Mouse (Mus musculus) hindbrain, embryonic 10.5 days (tissue): ENCODE results near the gene Trim27. TPM values are rescaled to one million over a fixed set of nuclear protein-coding genes. Genes with fewer than 3 reads are reported as not detected.
A peak's percentile ranks its signal among the peaks of the same experiment; 100 is the strongest.

ENCODE experiments used
- DNase-seq: peaks from one replicate; pipeline ENCODE4 v3.0.0-alpha.2; 2017; ENCODE audit warnings: low spot score
- H3K27ac ChIP-seq: fragments of 300-500 bp; sonication (generic); 2 replicates; pipeline ENCODE4 v1.5.1; 2016; ENCODE audit warnings: mild to moderate bottlenecking, moderate library complexity
- H3K27me3 ChIP-seq: fragments of 300-500 bp; sonication (generic); 2 replicates; pipeline ENCODE4 v1.6.1; 2016; ENCODE audit warnings: mild to moderate bottlenecking; ENCODE audit not compliant: poor library complexity, insufficient read depth, severe bottlenecking
- H3K36me3 ChIP-seq: fragments of 300-500 bp; sonication (generic); 2 replicates; pipeline ENCODE4 v1.6.1; 2016; ENCODE audit warnings: mild to moderate bottlenecking, moderate library complexity
- H3K4me1 ChIP-seq: fragments of 300-500 bp; sonication (generic); replicated peaks from 2 replicates; pipeline ENCODE4 v1.6.1; 2016; ENCODE audit warnings: mild to moderate bottlenecking
- H3K4me3 ChIP-seq: fragments of 300-500 bp; sonication (generic); 2 replicates; pipeline ENCODE4 v1.5.1; 2016; ENCODE audit warnings: mild to moderate bottlenecking, moderate library complexity
- H3K9me3 ChIP-seq: fragments of 300-500 bp; sonication (generic); 2 replicates; pipeline ENCODE4 v1.6.1; 2016; ENCODE audit warnings: mild to moderate bottlenecking, moderate library complexity
- WGBS: fragments of 180-500 bp; shearing (Covaris S2); methylation state at CpG from one replicate; pipeline ENCODE4 v1.1.7; 2016; 5-methylcytosine and 5-hydroxymethylcytosine counted together
- polyA plus RNA-seq: library from polyadenylated mRNA; unstranded; fragments of >200 nt; fragmentation: Nextera tagmentation; extraction: Ambion mirVana; gene quantifications from 2 replicates; pipeline ENCODE4 v1.2.1, GENCODE M21; 2016

The Trim27 gene
- polyA plus RNA-seq, 1 experiment from 2014 or later = 157 TPM

GRCm38 (mm10) chr13:21200043-21200999, 21.1 kb downstream of the Trim27 start:
- peaks cover 8% of the 10 kb centered on the region for H3K4me1 ChIP-seq
- H3K4me3 ChIP-seq = peak overlapping the region; percentile 69
- peak; percentile 96 for DNase-seq
- H3K36me3 ChIP-seq = peaks cover 5% of the 10 kb centered on the region
- H3K27ac ChIP-seq = peak overlapping the region; percentile 86
- H3K27me3 ChIP-seq = no peaks in the 10 kb centered on the region
- H3K9me3 ChIP-seq = peaks cover 9% of the 10 kb centered on the region
- WGBS = 6% methylated on average over 48 of the region's 48 CpGs

GRCm38 (mm10) chr13:21215275-21215983, 36.2 kb downstream of the Trim27 start:
- Histone ChIP-seq H3K4me3 (peak overlapping the region; percentile 56), H3K9me3 (peaks cover 13% of the 10 kb centered on the region), H3K4me1 (peaks cover 7% of the 10 kb centered on the region; the same call in 1 of the 2 replicates), H3K27me3 (peaks cover 13% of the 10 kb centered on the region; the same call in 1 of the 2 replicates), H3K36me3 (no peaks in the 10 kb centered on the region), H3K27ac (peak overlapping the region; percentile 12; the same call in 1 of the 2 replicates)
- DNase-seq = peak; percentile 84
- 1% methylated on average over 20 of the region's 20 CpGs for WGBS

DNA sequence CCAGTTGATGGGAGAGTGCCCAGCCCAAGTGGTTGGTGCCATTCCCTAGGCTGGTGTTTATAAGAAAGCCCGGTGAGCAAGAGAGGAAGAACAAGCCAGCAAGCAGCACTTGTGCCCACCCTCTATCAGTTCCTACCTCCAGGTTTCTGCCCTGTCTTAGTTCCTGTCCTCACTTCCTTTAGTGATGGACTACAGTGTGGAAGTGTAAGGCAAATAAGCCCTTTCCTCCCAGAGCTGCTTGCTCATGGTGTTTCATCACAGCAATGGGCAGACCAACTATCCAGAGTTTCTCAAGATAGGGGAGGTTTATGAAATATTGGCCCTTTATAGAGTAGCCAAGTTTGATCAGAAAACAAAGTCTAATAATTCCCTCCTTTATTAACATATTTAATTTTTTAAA, 37.5 kb downstream of the Trim27 start:
- WGBS = 44% methylated on average over 1 of the region's 1 CpGs
- DNase-seq = no peak
- Histone ChIP-seq H3K4me1 (peaks cover 15% of the 10 kb centered on the region), H3K4me3 (0 out of 2 replicates have a peak overlapping the region, but pooled peaks have one; percentile 3), H3K9me3 (0 out of 2 replicates have a peak, but pooled peaks cover 2% of the 10 kb centered on the region), H3K36me3 (no peaks in the 10 kb centered on the region), H3K27me3 (peaks cover 18% of the 10 kb centered on the region; the same call in 1 of the 2 replicates), H3K27ac (no peak overlapping the region)

DNA sequence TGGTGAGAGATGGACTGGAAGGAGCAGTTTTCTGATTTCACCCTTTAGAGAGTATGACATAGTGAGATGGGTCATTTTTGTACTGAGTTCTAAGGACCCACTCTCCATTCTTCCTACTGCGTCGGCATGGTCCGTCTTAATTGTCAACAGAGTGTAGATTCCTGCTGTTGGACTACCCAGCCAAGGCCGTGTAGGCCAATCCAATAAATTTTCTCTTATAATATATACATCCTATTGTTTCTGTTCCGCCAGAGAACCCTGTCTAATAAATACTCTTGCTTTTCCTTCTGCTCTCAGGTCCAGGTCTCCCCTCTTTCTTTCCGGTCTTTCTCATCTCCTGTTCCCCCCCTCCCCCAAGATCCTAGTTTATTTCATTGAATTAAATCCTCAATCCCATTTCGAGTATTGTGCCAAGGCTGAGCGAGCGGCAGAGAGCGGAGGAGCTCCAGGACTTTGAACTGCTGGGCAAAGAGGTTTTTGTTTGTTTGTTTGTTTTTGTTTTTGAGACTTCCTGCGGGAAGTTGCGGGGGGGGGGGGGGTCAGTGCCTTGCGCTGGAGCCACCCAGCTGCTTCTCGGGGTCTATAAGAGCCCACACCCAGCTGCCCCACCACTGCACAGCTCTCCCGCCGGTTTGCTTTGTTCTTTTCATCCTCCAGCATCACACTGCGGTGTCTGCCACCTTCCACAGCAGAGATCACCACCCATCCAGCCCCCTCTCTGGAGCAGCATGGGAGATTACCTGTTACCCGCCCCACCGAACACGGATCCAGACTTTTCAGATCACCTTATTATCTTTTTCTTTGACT, 42.6 kb downstream of the Trim27 start:
- WGBS = 2% methylated on average over 20 of the region's 20 CpGs
- H3K4me3 ChIP-seq = peak overlapping the region; percentile 70
- no peak for DNase-seq

GRCm38 (mm10) chr13:21222463-21223022, 43.3 kb downstream of the Trim27 start:
- WGBS = under 1% methylated on average over 20 of the region's 20 CpGs
- H3K27ac ChIP-seq = peak overlapping the region; percentile 94
- DNase-seq = peak; percentile 91
- H3K36me3 ChIP-seq = no peaks in the 10 kb centered on the region
- no peaks in the 10 kb centered on the region for H3K9me3 ChIP-seq
- H3K4me3 ChIP-seq = peak overlapping the region; percentile 70
- peaks cover 18% of the 10 kb centered on the region; the same call in 1 of the 2 replicates for H3K27me3 ChIP-seq
- H3K4me1 ChIP-seq = peaks cover 12% of the 10 kb centered on the region

More for the DNA sequence above, 42.6 kb downstream of the Trim27 start:
- H3K36me3 ChIP-seq = no peaks in the 10 kb centered on the region
- H3K27me3 ChIP-seq = peaks cover 18% of the 10 kb centered on the region; the same call in 1 of the 2 replicates
- peak overlapping the region; percentile 94 for H3K27ac ChIP-seq
- no peaks in the 10 kb centered on the region for H3K9me3 ChIP-seq
- peaks cover 12% of the 10 kb centered on the region for H3K4me1 ChIP-seq

DNA sequence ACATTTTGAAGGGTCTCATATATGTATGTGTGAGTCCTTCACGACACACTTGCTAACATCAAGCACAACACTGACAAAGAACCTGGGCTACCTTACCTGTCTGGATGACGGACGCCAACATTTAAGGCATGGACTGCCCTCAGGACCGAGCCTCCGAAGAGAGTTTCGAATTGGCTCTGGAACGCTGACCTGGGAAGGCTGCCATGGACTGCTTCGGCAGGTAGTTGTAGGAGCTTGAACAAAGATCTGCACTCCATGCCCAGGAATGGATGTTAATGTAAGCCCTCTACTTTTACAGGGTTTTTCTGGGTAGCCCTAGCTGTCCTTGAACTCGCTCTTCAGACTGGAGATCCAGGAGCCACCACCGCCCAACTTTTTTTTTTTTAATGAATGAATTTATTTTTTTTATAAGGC, 44.0 kb downstream of the Trim27 start:
- peaks cover 12% of the 10 kb centered on the region for H3K4me1 ChIP-seq
- no peaks in the 10 kb centered on the region for H3K36me3 ChIP-seq
- peak; percentile 55 for DNase-seq
- WGBS = 1% methylated on average over 10 of the region's 10 CpGs
- H3K27ac ChIP-seq = peak overlapping the region; percentile 70
- no peaks in the 10 kb centered on the region for H3K9me3 ChIP-seq
- H3K4me3 ChIP-seq = peak overlapping the region; percentile 70
- peaks cover 18% of the 10 kb centered on the region; the same call in 1 of the 2 replicates for H3K27me3 ChIP-seq

- 80% methylated on average over 1 of the region's 1 CpGs for WGBS
- peaks cover 12% of the 10 kb centered on the region for H3K4me1 ChIP-seq
- H3K36me3 ChIP-seq = no peaks in the 10 kb centered on the region
- H3K27ac ChIP-seq = no peak overlapping the region
- H3K27me3 ChIP-seq = peaks cover 16% of the 10 kb centered on the region; the same call in 1 of the 2 replicates
- DNase-seq = no peak
- H3K4me3 ChIP-seq = no peak overlapping the region
- no peaks in the 10 kb centered on the region for H3K9me3 ChIP-seq
These were observed 45.1 kb downstream of the Trim27 start for GRCm38 (mm10) chr13:21224376-21224775.

DNA sequence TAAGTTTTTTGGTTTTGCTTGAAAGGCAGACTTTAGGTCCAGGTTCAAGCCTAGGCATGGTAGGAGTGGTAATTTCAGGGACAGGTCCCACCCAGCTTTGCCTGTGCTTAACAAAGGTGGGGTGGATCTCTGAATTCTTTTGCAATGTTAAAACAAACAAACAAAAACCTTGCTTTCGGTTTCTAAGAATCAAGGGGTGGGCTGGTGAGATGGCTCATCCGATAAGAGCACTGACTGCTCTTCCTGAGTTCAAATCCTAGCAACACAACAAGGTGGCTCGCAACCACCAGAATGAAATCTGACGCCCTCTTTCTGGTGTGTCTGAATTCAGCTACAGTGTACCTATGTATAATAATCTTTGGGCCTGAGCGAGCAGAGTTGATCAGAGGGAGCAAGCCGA, 46.0 kb downstream of the Trim27 start:
- no peak overlapping the region for H3K27ac ChIP-seq
- H3K4me1 ChIP-seq = peaks cover 12% of the 10 kb centered on the region
- no peak for DNase-seq
- H3K4me3 ChIP-seq = no peak overlapping the region
- 65% methylated on average over 6 of the region's 6 CpGs for WGBS
- H3K27me3 ChIP-seq = peaks cover 7% of the 10 kb centered on the region; the same call in 1 of the 2 replicates
- H3K9me3 ChIP-seq = no peaks in the 10 kb centered on the region
- no peaks in the 10 kb centered on the region for H3K36me3 ChIP-seq

DNA sequence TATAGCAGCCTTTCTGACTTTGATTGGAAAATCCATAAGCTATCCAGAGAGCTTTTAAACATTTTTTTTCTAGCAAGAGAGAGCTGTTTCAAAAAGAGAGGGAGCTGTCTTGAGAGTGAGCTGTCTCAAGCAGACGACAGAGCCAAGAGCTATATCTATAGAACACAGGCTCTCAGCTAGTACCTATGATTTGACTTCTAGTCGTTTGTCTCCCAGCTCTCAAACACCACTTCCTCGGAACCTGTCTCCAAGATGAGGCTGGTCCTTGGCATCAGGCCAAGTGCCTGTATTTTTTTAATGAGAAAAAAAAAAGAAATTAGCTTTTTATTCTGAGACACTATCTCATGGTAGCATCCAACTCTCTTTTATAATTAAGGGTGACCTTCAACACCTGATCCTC, 46.8 kb downstream of the Trim27 start:
- Histone ChIP-seq H3K4me3 (no peak overlapping the region), H3K9me3 (no peaks in the 10 kb centered on the region)
- no peak for DNase-seq

DNA sequence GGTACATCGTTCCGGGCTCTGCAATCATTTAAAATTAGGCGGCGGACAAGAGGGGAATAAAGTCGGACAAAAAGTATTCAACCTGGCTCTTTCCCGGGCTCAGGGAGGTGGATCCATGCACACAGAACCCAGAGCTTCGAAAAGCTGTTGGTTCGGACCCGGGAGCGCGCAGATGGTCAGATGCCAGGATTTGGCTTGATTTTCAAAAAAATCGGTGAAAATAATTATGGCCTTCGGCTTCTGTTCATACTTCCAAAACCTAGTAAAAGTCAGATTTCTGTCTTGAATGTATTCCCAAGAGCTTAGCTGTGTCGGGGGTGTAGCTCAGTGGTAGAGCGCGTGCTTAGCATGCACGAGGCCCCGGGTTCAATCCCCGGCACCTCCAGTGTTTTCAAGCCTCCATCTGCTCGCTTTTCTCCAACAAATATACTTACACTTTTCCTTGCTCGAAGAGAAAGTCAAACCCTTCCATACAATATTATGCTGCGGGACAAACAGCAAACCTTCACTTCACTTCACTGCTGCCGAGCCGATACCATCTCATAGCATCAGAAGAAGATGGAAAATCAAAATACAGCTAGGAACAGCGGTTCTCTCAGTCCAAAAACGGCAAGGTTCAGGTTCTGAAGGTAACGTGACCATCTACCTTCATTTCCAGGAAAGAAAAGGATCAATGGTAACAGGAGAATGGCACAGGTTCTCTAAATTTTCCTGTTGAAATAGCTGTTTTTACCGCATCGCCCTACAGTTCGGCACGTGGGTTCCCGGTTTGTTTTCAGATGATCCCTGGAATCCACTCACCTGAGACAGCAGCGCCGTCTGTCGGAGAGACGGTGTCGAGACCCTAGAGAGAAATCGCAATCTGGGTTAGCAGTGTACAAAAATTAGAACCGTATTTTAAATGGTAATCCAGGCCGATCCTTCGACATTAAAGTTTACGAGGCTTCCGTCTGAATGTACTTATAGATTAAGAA, 54.8 kb downstream of the Trim27 start:
- DNase-seq = peak; percentile 85
- peaks cover 7% of the 10 kb centered on the region; the same call in 1 of the 2 replicates for H3K27me3 ChIP-seq
- WGBS = 1% methylated on average over 43 of the region's 43 CpGs
- no peaks in the 10 kb centered on the region for H3K36me3 ChIP-seq
- peak overlapping the region; percentile 65 for H3K27ac ChIP-seq
- no peaks in the 10 kb centered on the region for H3K9me3 ChIP-seq
- H3K4me1 ChIP-seq = no peaks in the 10 kb centered on the region
- peak overlapping the region; percentile 58 for H3K4me3 ChIP-seq

More for the DNA sequence above, 46.8 kb downstream of the Trim27 start:
- H3K4me1 ChIP-seq = peaks cover 12% of the 10 kb centered on the region
- H3K36me3 ChIP-seq = no peaks in the 10 kb centered on the region
- no peak overlapping the region for H3K27ac ChIP-seq
- WGBS = 78% methylated on average over 3 of the region's 3 CpGs
- no peaks in the 10 kb centered on the region for H3K27me3 ChIP-seq

DNA sequence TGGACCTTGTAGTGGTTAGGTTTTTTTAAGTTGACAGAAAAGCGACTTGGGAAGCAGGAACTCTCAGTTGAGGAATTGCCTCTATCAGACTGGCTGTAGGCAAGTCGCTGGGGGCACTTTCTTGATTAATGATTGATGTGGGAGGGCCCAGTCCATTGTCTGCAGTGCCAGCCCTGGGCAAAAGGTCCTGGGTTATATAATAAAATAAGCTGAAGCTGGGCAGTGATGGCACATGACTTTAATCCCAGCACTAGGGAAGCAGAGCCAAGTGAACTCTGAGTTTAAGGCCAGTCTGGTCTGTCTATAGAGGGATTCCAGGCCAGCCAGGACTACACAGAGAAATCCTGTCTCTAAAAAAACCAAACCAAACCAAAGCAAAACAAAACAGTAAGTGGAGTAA, 57.5 kb downstream of the Trim27 start:
- Histone ChIP-seq H3K4me3 (no peak overlapping the region), H3K27ac (no peak overlapping the region), H3K9me3 (no peaks in the 10 kb centered on the region), H3K27me3 (peaks cover 8% of the 10 kb centered on the region; the same call in 1 of the 2 replicates), H3K4me1 (no peaks in the 10 kb centered on the region), H3K36me3 (no peaks in the 10 kb centered on the region)
- 65% methylated on average over 2 of the region's 2 CpGs for WGBS
- DNase-seq = no peak
